Mouse (Mus musculus) erythroblast, embryonic 14.5 days (primary cell): Measurements from ENCODE around the gene Dram1. TPM values are rescaled to one million over a fixed set of nuclear protein-coding genes. Genes with fewer than 3 reads are reported as not detected.

Experiments
- H3K27me3 ChIP-seq: 2 replicates; pipeline ENCODE4 v1.6.1; 2012; ENCODE audit warnings: inconsistent platforms; ENCODE audit not compliant: control insufficient read depth
- H3K36me3 ChIP-seq: 2 replicates; pipeline ENCODE4 v1.6.1; 2012; ENCODE audit warnings: mild to moderate bottlenecking, inconsistent platforms; ENCODE audit not compliant: control insufficient read depth
- H3K4me1 ChIP-seq: 2 replicates; pipeline ENCODE4 v1.6.1; 2012; ENCODE audit warnings: inconsistent platforms; ENCODE audit not compliant: control insufficient read depth
- H3K4me3 ChIP-seq: replicated peaks from 2 replicates; pipeline ENCODE3; 2012; ENCODE audit warnings: moderate library complexity, mild to moderate bottlenecking, inconsistent platforms
- H3K9me3 ChIP-seq: 2 replicates; pipeline ENCODE4 v1.6.1; 2012; ENCODE audit warnings: low read length, inconsistent platforms, mixed read lengths; ENCODE audit not compliant: control insufficient read depth
- GATA1 ChIP-seq: IDR thresholded peaks from 2 replicates; pipeline ENCODE4 v1.6.1; 2012; ENCODE audit warnings: low read length, inconsistent platforms, mixed read lengths
- TAL1 ChIP-seq: IDR thresholded peaks from 3 replicates; pipeline ENCODE4 v1.6.1; 2012; ENCODE audit warnings: low read length, inconsistent platforms, mixed read lengths
- polyA plus RNA-seq: library from polyadenylated mRNA; stranded (reverse); fragments of >175 nt; gene quantifications from 2 replicates; pipeline ENCODE4 v1.2.3, GENCODE M21; 2012

The Dram1 gene
- polyA plus RNA-seq, result not detected in 2 replicates

DNA sequence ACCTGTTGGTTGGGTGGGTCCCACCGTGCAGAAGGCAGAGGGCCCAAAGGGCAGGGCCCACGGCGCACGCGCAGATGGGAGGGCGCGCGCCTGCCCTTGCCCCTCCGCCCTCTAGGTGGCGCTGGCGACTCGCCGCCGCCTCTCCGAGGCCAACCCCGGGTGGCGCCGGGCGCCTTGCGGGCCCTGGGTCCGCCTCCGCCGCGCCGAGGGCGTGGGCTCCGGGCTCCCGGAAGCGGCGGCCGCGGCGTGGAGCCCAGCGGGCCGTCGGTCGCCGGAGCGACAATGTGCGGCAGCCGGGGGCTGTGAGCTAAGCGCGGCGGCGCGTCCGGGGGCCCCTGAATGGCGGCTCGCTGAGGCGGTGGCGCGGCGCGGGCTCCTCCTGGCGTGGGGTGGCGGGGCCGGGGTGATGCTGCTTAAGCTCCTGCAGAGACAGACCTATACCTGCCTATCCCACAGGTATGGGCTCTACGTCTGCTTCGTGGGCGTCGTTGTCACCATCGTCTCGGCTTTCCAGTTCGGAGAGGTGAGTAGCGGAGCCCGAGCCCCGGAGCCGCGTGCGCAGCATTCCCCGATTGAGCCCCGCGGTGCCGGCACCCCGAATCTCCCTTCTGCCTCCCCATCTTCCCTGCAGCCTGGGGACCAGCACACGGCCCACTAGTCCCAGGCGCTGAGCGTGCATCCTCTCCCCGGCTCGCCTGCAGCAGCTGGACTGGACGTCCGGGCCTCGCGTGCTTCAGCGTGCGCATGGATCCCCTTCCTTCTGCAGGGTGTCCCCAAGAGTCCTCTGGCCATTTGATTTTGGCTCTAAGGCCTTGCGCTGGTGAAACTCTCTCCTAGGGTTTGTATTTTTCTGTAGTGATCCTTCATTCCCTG lies at the start of gene Dram1, which contains the start of gene Gnptab:
Dram1 (minus strand) TSS at position 68 of the 873 bp plus-strand sequence.
Gnptab (plus strand) TSS at position 120 of the 873 bp plus-strand sequence.
- Histone ChIP-seq H3K4me1 (peaks cover 40% of the 10 kb centered on the region), H3K36me3 (no peaks in the 10 kb centered on the region), H3K9me3 (no peaks in the 10 kb centered on the region), H3K4me3 (peak within 1 kb of the TSS; percentile 80), H3K27me3 (no peaks in the 10 kb centered on the region)
- TF ChIP-seq TAL1, result no peak
- TF ChIP-seq GATA1, result no peak

DNA sequence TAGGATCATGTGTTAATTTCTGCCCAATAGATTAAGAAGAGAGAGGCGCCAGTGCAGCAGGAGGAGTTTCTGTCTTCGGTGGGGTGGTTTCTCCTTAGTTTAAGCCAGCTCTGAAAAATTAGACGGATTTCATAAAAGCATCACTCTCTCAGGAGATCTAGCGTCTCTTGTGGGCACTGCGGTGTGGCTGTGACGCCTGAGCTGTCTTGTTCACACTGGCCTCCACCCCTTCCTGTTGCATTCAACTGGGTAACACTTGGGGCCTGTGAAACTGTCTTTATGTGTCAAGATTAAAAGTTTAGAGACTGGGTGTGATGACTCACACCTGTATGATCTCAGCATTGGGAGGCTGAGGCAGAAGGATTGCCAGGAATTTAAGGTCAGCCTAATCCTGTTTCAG lies 49.1 kb upstream of the Dram1 start:
- Histone ChIP-seq H3K4me1 (no peaks in the 10 kb centered on the region), H3K27me3 (no peaks in the 10 kb centered on the region), H3K4me3 (no peak overlapping the region), H3K36me3 (peaks cover 22% of the 10 kb centered on the region), H3K9me3 (no peaks in the 10 kb centered on the region)
- TF ChIP-seq TAL1, result no peak
- no peak for TF ChIP-seq GATA1

- no peaks in the 10 kb centered on the region for H3K27me3 ChIP-seq
- TF ChIP-seq TAL1, result no peak
- TF ChIP-seq GATA1, result no peak
- peaks cover 17% of the 10 kb centered on the region for H3K36me3 ChIP-seq
- H3K4me3 ChIP-seq, result no peak overlapping the region
- no peaks in the 10 kb centered on the region for H3K9me3 ChIP-seq
- H3K4me1 ChIP-seq, result no peaks in the 10 kb centered on the region
Observed at GRCm38 (mm10) chr10:88426896-88427295, 48.0 kb upstream of the Dram1 start.

DNA sequence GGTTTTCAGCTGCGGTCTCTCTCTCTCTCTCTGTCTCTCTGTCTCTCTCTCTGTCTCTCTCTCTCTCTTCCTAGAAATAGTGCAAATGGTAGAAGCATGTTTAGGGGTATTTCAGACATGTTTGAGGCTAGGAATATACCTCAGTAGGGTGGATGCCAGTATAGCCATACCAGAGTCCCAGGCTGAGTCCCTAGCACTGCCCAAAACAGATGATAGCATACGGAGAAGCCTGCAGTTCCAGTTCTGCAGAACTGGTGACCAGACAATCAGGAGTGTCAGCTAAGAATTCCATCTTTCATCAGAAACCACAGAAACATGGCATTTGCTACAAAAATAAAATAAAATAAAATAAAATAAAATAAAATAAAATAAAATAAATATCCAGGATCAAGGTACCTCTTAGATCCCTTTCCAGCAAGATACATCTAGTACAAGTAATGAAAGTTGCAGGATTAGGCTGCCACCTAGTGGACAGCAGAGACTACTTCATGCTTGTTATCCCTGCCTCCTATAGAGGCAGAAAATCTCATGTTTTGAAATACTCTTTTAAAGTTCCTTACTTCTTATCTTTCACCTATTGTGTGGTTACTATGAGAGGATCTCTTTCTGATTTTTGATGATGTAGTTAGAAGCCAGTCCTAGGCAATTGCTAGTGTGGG lies 47.4 kb upstream of the Dram1 start:
- Histone ChIP-seq H3K27me3 (no peaks in the 10 kb centered on the region), H3K9me3 (no peaks in the 10 kb centered on the region), H3K4me1 (no peaks in the 10 kb centered on the region), H3K4me3 (no peak overlapping the region), H3K36me3 (peaks cover 17% of the 10 kb centered on the region)
- TF ChIP-seq TAL1 (no peak), GATA1 (no peak)

DNA sequence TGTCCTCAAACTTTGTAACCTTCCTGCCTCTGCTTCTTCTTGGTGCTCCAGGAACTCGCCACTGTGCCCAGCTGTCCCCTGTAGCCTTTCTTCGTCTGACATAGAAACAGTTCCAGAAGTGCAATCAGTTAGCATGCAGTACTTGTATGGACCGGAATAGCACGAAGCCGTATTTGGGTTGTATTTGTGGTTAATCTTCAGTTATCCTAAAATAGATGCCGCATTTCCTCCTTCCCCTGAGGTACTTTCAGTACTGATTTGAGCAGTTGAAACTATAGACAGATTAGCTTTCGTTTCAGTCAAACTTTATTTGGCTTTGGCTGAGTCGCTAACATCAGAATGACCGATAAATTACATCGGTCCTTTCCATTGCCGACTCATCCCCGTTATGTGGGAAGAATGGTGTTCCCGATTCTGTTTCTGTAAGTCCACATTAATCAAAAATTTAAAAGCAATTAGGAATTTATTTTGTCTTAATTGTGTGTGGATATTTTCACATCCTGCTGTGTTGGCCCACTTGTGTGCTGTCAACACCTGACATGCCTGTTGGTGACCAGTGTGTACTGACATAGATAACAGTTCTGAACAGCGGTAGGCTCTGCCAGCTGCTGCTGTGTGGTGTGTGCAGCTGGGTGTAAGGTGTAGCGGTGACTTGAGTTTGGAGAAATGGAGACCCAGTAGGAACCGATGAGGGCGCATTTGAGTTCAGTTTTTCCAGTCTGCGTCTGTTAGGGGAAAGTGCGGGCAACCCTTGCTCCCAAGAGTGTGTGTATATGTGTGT lies 42.0 kb upstream of the Dram1 start:
- H3K36me3 ChIP-seq, result peaks cover 7% of the 10 kb centered on the region
- no peak overlapping the region for H3K4me3 ChIP-seq
- TF ChIP-seq TAL1 (no peak), GATA1 (no peak)

GRCm38 (mm10) chr10:88420141-88420541 lies 41.3 kb upstream of the Dram1 start:
- Histone ChIP-seq H3K4me3 (no peak overlapping the region), H3K27me3 (no peaks in the 10 kb centered on the region), H3K4me1 (no peaks in the 10 kb centered on the region), H3K9me3 (no peaks in the 10 kb centered on the region), H3K36me3 (peaks cover 9% of the 10 kb centered on the region)
- no peak for TF ChIP-seq TAL1

More for the DNA sequence above, 42.0 kb upstream of the Dram1 start:
- Histone ChIP-seq H3K4me1 (no peaks in the 10 kb centered on the region), H3K27me3 (no peaks in the 10 kb centered on the region), H3K9me3 (no peaks in the 10 kb centered on the region)

GRCm38 (mm10) chr10:88417686-88418085 lies 38.8 kb upstream of the Dram1 start:
- no peak overlapping the region for H3K4me3 ChIP-seq
- H3K9me3 ChIP-seq, result no peaks in the 10 kb centered on the region
- no peaks in the 10 kb centered on the region for H3K27me3 ChIP-seq
- no peaks in the 10 kb centered on the region for H3K4me1 ChIP-seq
- H3K36me3 ChIP-seq, result peaks cover 9% of the 10 kb centered on the region
- TF ChIP-seq TAL1 (no peak), GATA1 (no peak)

GRCm38 (mm10) chr10:88412290-88412995 lies 33.6 kb upstream of the Dram1 start:
- no peak for TF ChIP-seq TAL1
- no peak for TF ChIP-seq GATA1
- H3K9me3 ChIP-seq, result no peaks in the 10 kb centered on the region
- no peaks in the 10 kb centered on the region; the same call in 1 of the 2 replicates for H3K4me1 ChIP-seq
- H3K36me3 ChIP-seq, result peaks cover 2% of the 10 kb centered on the region
- H3K4me3 ChIP-seq, result no peak overlapping the region
- H3K27me3 ChIP-seq, result no peaks in the 10 kb centered on the region
